Mouse (Mus musculus): ENCODE data around the gene Klhdc1. TPM values are rescaled to one million over a fixed set of nuclear protein-coding genes. Genes with fewer than 3 reads are reported as not detected.

Klhdc1 gene
- total and polyA plus RNA-seq, 3 experiments, result 0.23 to 1.1 TPM; not detected in 1

- no peaks in the 10 kb centered on the region for H3K4me1 ChIP-seq (ENCODE audit: control insufficient read depth in 1 of 2, insufficient read depth in 2 of 2, low read length in 2 of 2)
- no peaks in the 10 kb centered on the region for H3K9me3 ChIP-seq (replicated peaks; ENCODE audit: insufficient read depth, low read length)
- no peak overlapping the region for H3K9ac ChIP-seq (ENCODE audit: control insufficient read depth, low read depth, low read length, poor library complexity, severe bottlenecking)
- H3K79me2 ChIP-seq (ENCODE audit: control insufficient read depth, insufficient read depth, low read length, poor library complexity), result no peaks in the 10 kb centered on the region
- H3K27ac ChIP-seq (ENCODE audit: control insufficient read depth, low read depth, low read length), result no peak overlapping the region
- peaks cover 0 to 20% of the 10 kb centered on the region in 2 experiments; a peak in 2 of 4 replicates for H3K36me3 ChIP-seq (ENCODE audit: control insufficient read depth in 1 of 2, insufficient read depth in 2 of 2, low read length in 2 of 2)
- no peak for DNase-seq (ENCODE audit: low read depth, low spot score)
- H3K4me3 ChIP-seq (ENCODE audit: control insufficient read depth in 1 of 2, insufficient read depth in 1 of 2, low read depth in 2 of 2, low read length in 2 of 2), result no peak overlapping the region
- H3K27me3 ChIP-seq (ENCODE audit: control insufficient read depth in 1 of 2, insufficient read depth in 2 of 2, low read length in 2 of 2), result no peaks in the 10 kb centered on the region
- no peak for TF ChIP-seq EP300 (IDR thresholded peaks at IDR 0.05; ENCODE audit: low read depth in 1 of 2, low read length in 2 of 2)
- TF ChIP-seq POLR2AphosphoS5 (IDR thresholded peaks at IDR 0.05; ENCODE audit: borderline replicate concordance, low read depth, low read length), result no peak
- no peak for TF ChIP-seq ELF1 (IDR thresholded peaks at IDR 0.05; ENCODE audit: low read depth, low read length)
- TF ChIP-seq ZMIZ1 (IDR thresholded peaks at IDR 0.05; ENCODE audit: low read depth, low read length), result no peak
- no peak for TF ChIP-seq CHD1 (IDR thresholded peaks at IDR 0.05; ENCODE audit: low read depth, low read length)
- TF ChIP-seq ZNF384 (IDR thresholded peaks at IDR 0.05; ENCODE audit: low read depth, low read length), result no peak
- TF ChIP-seq CHD2 (IDR thresholded peaks at IDR 0.05; ENCODE audit: low read length), result no peak
- no peak for TF ChIP-seq BHLHE40 (IDR thresholded peaks at IDR 0.05; ENCODE audit: borderline replicate concordance, low read depth, low read length)
- no peak for TF ChIP-seq TBP (IDR thresholded peaks at IDR 0.05; ENCODE audit: low read depth, low read length)
- TF ChIP-seq RCOR1 (IDR thresholded peaks at IDR 0.05; ENCODE audit: low read depth, low read length), result no peak
- no peak for TF ChIP-seq HCFC1 (IDR thresholded peaks at IDR 0.05; ENCODE audit: low read depth, low read length)
- no peak for TF ChIP-seq MYB (IDR thresholded peaks at IDR 0.05; ENCODE audit: low read depth, low read length)
- no peak for TF ChIP-seq MYC (IDR thresholded peaks at IDR 0.05; ENCODE audit: low read depth, low read length)
- TF ChIP-seq MAX (IDR thresholded peaks at IDR 0.05; ENCODE audit: low read length), result no peak
- no peak for TF ChIP-seq GABPA (IDR thresholded peaks at IDR 0.05; ENCODE audit: low read depth, low read length)
- TF ChIP-seq USF2 (IDR thresholded peaks at IDR 0.05; ENCODE audit: borderline replicate concordance in 1 of 2, insufficient read depth in 1 of 2, low read depth in 1 of 2, low read length in 2 of 2), result no peak
- no peak for TF ChIP-seq MAZ (IDR thresholded peaks at IDR 0.05; ENCODE audit: low read depth, low read length)
Observed at GRCm38 (mm10) chr12:69318431-69318830, 77.5 kb downstream of the Klhdc1 start.

GRCm38 (mm10) chr12:69331187-69331586 lies 90.2 kb downstream of the Klhdc1 start:
- Histone ChIP-seq H3K36me3 (ENCODE audit: control insufficient read depth in 1 of 2, insufficient read depth in 2 of 2, low read length in 2 of 2) (peaks cover 13 to 36% of the 10 kb centered on the region in 2 experiments), H3K4me1 (ENCODE audit: control insufficient read depth in 1 of 2, insufficient read depth in 2 of 2, low read length in 2 of 2) (peaks cover 3 to 5% of the 10 kb centered on the region in 2 experiments; a peak in 3 of 4 replicates), H3K27ac (ENCODE audit: control insufficient read depth, low read depth, low read length) (no peak overlapping the region)

More at GRCm38 (mm10) chr12:69331187-69331586, 90.2 kb downstream of the Klhdc1 start:
- H3K4me3 ChIP-seq (ENCODE audit: control insufficient read depth in 1 of 2, insufficient read depth in 1 of 2, low read depth in 2 of 2, low read length in 2 of 2), result no peak overlapping the region
- H3K9me3 ChIP-seq (replicated peaks; ENCODE audit: insufficient read depth, low read length), result no peaks in the 10 kb centered on the region
- TF ChIP-seq RAD21 (IDR thresholded peaks at IDR 0.05; ENCODE audit: low read depth, low read length), result no peak
- TF ChIP-seq MEF2A (IDR thresholded peaks at IDR 0.05; ENCODE audit: extremely low read depth, insufficient replicate concordance, low read depth, low read length, poor library complexity, severe bottlenecking), result no peak
- TF ChIP-seq TAL1 (IDR thresholded peaks at IDR 0.05; ENCODE audit: low read length), result no peak
- no peak for TF ChIP-seq ZKSCAN1 (IDR thresholded peaks at IDR 0.05; ENCODE audit: low read depth, low read length)
- no peak for TF ChIP-seq ELF1 (IDR thresholded peaks at IDR 0.05; ENCODE audit: low read depth, low read length)
- TF ChIP-seq POLR2AphosphoS5 (IDR thresholded peaks at IDR 0.05; ENCODE audit: borderline replicate concordance, low read depth, low read length), result no peak
- TF ChIP-seq SIN3A (IDR thresholded peaks at IDR 0.05; ENCODE audit: low read length), result no peak
- no peak for TF ChIP-seq CHD2 (IDR thresholded peaks at IDR 0.05; ENCODE audit: low read length)
- TF ChIP-seq TCF12 (IDR thresholded peaks at IDR 0.05; ENCODE audit: low read depth, low read length), result no peak
- TF ChIP-seq HCFC1 (IDR thresholded peaks at IDR 0.05; ENCODE audit: low read depth, low read length), result no peak
- no peak for TF ChIP-seq MXI1 (IDR thresholded peaks at IDR 0.05; ENCODE audit: low read depth, low read length)
- no peak for TF ChIP-seq KAT2A (conservative IDR thresholded peaks at IDR 0.05; ENCODE audit: low read depth, low read length)
- TF ChIP-seq GATA1 (IDR thresholded peaks at IDR 0.05; ENCODE audit: low read depth, low read length), result no peak
- TF ChIP-seq NELFE (IDR thresholded peaks at IDR 0.05; ENCODE audit: low read depth, low read length), result no peak
- TF ChIP-seq RCOR1 (IDR thresholded peaks at IDR 0.05; ENCODE audit: low read depth, low read length), result no peak
- TF ChIP-seq USF2 (IDR thresholded peaks at IDR 0.05; ENCODE audit: borderline replicate concordance in 1 of 2, insufficient read depth in 1 of 2, low read depth in 1 of 2, low read length in 2 of 2), result no peak
- no peak for TF ChIP-seq ETS1 (IDR thresholded peaks at IDR 0.05; ENCODE audit: low read depth, low read length)
- no peak overlapping the region for H3K9ac ChIP-seq (ENCODE audit: control insufficient read depth, low read depth, low read length, poor library complexity, severe bottlenecking)
- DNase-seq (ENCODE audit: low read depth, low spot score), result no peak
- no peaks in the 10 kb centered on the region for H3K27me3 ChIP-seq (ENCODE audit: control insufficient read depth in 1 of 2, insufficient read depth in 2 of 2, low read length in 2 of 2)
- no peaks in the 10 kb centered on the region; the same call in 1 of the 2 replicates for H3K79me2 ChIP-seq (ENCODE audit: control insufficient read depth, insufficient read depth, low read length, poor library complexity)

Measured in MEL (cell line).